Mouse (Mus musculus): ENCODE results near the gene Stk24.

DNA sequence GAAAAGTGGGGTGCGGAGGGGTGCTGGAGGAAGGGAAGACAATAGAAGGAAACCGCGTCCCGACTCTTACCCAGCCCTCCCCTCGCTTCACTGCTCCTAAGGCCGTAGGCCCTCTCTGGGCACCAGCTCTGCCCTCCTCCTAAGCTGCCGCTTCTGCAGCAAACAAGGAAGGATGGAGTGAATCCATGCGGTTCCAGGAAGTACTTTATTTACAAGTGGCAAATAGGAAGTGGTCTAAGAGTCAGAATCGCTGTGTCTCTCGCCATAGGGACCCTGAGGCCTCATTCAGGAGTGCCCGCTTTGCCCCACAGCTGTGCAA, at the start of gene Stk24:
- no peak for TF ChIP-seq CTCF (IDR thresholded peaks at IDR 0.05; ENCODE audit: low read depth)
- TF ChIP-seq EP300 (optimal IDR thresholded peaks at IDR 0.05): no peak

Data from stomach, postnatal 0 days (tissue).